Mouse (Mus musculus): ENCODE measurements at regions not wholly inside any gene's neighbourhood (a gene's known extent, or its start where the extent isn't known, plus 50 kb on each side); places are given as distances from the start of the nearest gene placed in this dataset.
A peak's percentile ranks its signal among the peaks of the same experiment; 100 is the strongest.

GRCm38 (mm10) chr8:26443041-26443440, 323.7 kb downstream of the Gm45692 start:
- DNase-seq (ENCODE audit: low spot score): peak; percentile 72

GRCm38 (mm10) chr8:26443735-26444134, 324.4 kb downstream of the Gm45692 start:
- no peak for DNase-seq (ENCODE audit: low spot score)

- DNase-seq (ENCODE audit: low spot score): no peak
Measured at GRCm38 (mm10) chr8:26445991-26446390, 326.7 kb downstream of the Gm45692 start.

- no peak for DNase-seq (ENCODE audit: low spot score)
Measured at GRCm38 (mm10) chr8:26447886-26448640, 328.7 kb downstream of the Gm45692 start.

GRCm38 (mm10) chr8:26449291-26449690, 330.0 kb downstream of the Gm45692 start:
- no peak for DNase-seq (ENCODE audit: low spot score)

GRCm38 (mm10) chr8:26450543-26450942, 331.2 kb downstream of the Gm45692 start:
- DNase-seq (ENCODE audit: low spot score): no peak

- DNase-seq (ENCODE audit: low spot score): no peak
Measured at GRCm38 (mm10) chr8:26452976-26453573, 333.7 kb downstream of the Gm45692 start.

GRCm38 (mm10) chr8:26465346-26465745, 346.0 kb downstream of the Gm45692 start:
- no peak for DNase-seq (ENCODE audit: low spot score)

GRCm38 (mm10) chr8:26468441-26468840, 349.1 kb downstream of the Gm45692 start:
- no peak for DNase-seq (ENCODE audit: low spot score)

GRCm38 (mm10) chr8:26469705-26470104, 350.4 kb downstream of the Gm45692 start:
- DNase-seq (ENCODE audit: low spot score): no peak

GRCm38 (mm10) chr8:26471811-26472550, 352.6 kb downstream of the Gm45692 start:
- no peak for DNase-seq (ENCODE audit: low spot score)

GRCm38 (mm10) chr8:26484749-26485148, 365.4 kb downstream of the Gm45692 start:
- no peak for DNase-seq (ENCODE audit: low spot score)

- no peak for DNase-seq (ENCODE audit: low spot score)
Measured at GRCm38 (mm10) chr8:26487866-26488265, 368.5 kb downstream of the Gm45692 start.

GRCm38 (mm10) chr8:26488590-26488989, 369.3 kb downstream of the Gm45692 start:
- DNase-seq (ENCODE audit: low spot score): no peak

- no peak for DNase-seq (ENCODE audit: low spot score)
Measured at GRCm38 (mm10) chr8:26501196-26501813, 382.0 kb downstream of the Gm45692 start.

GRCm38 (mm10) chr8:26501814-26502572, 382.7 kb downstream of the Gm45692 start:
- DNase-seq (ENCODE audit: low spot score): no peak

GRCm38 (mm10) chr8:26502772-26503171, 383.4 kb downstream of the Gm45692 start:
- no peak for DNase-seq (ENCODE audit: low spot score)

GRCm38 (mm10) chr8:26503918-26504317, 384.6 kb downstream of the Gm45692 start:
- DNase-seq (ENCODE audit: low spot score): no peak

- DNase-seq (ENCODE audit: low spot score): no peak
Measured at GRCm38 (mm10) chr8:26504319-26505035, 385.1 kb downstream of the Gm45692 start.

GRCm38 (mm10) chr8:26507611-26508070, 388.3 kb downstream of the Gm45692 start:
- DNase-seq (ENCODE audit: low spot score): no peak

GRCm38 (mm10) chr8:26509254-26509653, 389.9 kb downstream of the Gm45692 start:
- no peak for DNase-seq (ENCODE audit: low spot score)
